Mouse (Mus musculus): ENCODE results near the gene Nrxn2. TPM values are rescaled to one million over a fixed set of nuclear protein-coding genes. Genes with fewer than 3 reads are reported as not detected.

Nrxn2 gene
- total RNA-seq, 2 experiments from 2014 or later: 700 to 756 TPM

Small RNAs within 50 kb of the gene (microRNA-seq; reads per million reads assigned to microRNA genes)
- 0 reads per million in 2 experiments for gene Gm26460

Other genes with a start within 250 kb of the Nrxn2 start
- gene Majin, start 234.3 kb upstream of the Nrxn2 start, total RNA-seq (2021): under 1 TPM; 0.27 to 0.40 TPM
- not detected for gene Gpha2, start 192.4 kb upstream of the Nrxn2 start, total RNA-seq (2021)
- 100 to 1,000 TPM; 187 to 194 TPM for gene Ppp2r5b, start 182.9 kb upstream of the Nrxn2 start, total RNA-seq (2021)
- gene Atg2a, start 177.1 kb upstream of the Nrxn2 start, total RNA-seq (2021): 10 to 100 TPM; 37.8 to 38.5 TPM
- 10 to 100 TPM; 44.2 to 51.7 TPM for gene Ehd1, start 142.0 kb upstream of the Nrxn2 start, total RNA-seq (2021)
- 1 to 10 TPM; 2.7 to 3.1 TPM for gene Cdc42bpg, start 112.3 kb upstream of the Nrxn2 start, total RNA-seq (2021)
- 10 to 100 TPM; 64.9 to 70.7 TPM for gene Men1, start 83.8 kb upstream of the Nrxn2 start, total RNA-seq (2021)
- gene Map4k2, start 77.6 kb upstream of the Nrxn2 start, total RNA-seq (2021): 10 to 100 TPM; 60.0 to 75.9 TPM
- gene Sf1, start 55.0 kb upstream of the Nrxn2 start, total RNA-seq (2021): 100 to 1,000 TPM; 185 to 186 TPM
- gene Pygm, start 34.3 kb upstream of the Nrxn2 start, total RNA-seq (2021): 10 to 100 TPM; 20.6 to 31.9 TPM
- gene Rasgrp2, start 19.4 kb upstream of the Nrxn2 start, total RNA-seq (2021): 10 to 100 TPM; 83.3 to 87.2 TPM
- under 1 TPM; 0.20 to 0.44 TPM for gene Slc22a12, start 124.3 kb downstream of the Nrxn2 start, total RNA-seq (2021)

All from left cerebral cortex, postnatal 14 days (tissue).